Mouse (Mus musculus): ENCODE measurements around the gene Cdk19. TPM values are rescaled to one million over a fixed set of nuclear protein-coding genes. Genes with fewer than 3 reads are reported as not detected.
A peak's percentile ranks its signal among the peaks of the same experiment; 100 is the strongest.

Cdk19 gene
- polyA plus RNA-seq, 1 experiment, result 18.2 TPM

GRCm38 (mm10) chr10:40309884-40310635 lies 29.3 kb upstream of the Cdk19 start:
- Histone ChIP-seq H3K27ac (ENCODE audit: control insufficient read depth, insufficient read depth, low read depth, low read length, poor library complexity) (no peak overlapping the region), H3K4me1 (ENCODE audit: control insufficient read depth, insufficient read depth, low read length) (no peaks in the 10 kb centered on the region), H3K4me3 (replicated peaks; ENCODE audit: control insufficient read depth, low read depth, low read length) (no peak overlapping the region)
- 31% methylated on average over 6 of the region's 6 CpGs for WGBS
- no peak for TF ChIP-seq CTCF (IDR thresholded peaks at IDR 0.05; ENCODE audit: control insufficient read depth, insufficient read depth, low read length)

DNA sequence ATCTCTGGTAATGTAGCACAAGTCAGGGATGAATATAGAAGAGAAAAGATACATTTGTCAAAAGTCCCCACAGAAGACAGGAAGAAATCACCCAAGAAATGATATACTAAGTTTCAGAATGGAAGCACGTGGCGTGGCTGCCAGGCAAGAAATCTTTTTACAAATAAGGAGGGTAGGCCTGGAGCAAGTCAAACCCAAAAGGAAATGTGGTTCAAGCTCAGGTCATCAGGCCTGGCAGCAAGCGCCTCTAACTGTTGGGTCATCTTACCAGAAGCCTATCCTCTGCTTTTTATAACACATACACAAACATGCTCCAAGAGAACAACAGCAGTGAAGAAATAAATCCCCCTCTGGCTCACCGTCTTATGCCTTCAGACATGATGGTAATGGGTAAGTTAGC lies 26.6 kb upstream of the Cdk19 start:
- no peak overlapping the region for H3K4me3 ChIP-seq (replicated peaks; ENCODE audit: control insufficient read depth, low read depth, low read length)
- no peaks in the 10 kb centered on the region for H3K4me1 ChIP-seq (ENCODE audit: control insufficient read depth, insufficient read depth, low read length)
- no peak overlapping the region for H3K27ac ChIP-seq (ENCODE audit: control insufficient read depth, insufficient read depth, low read depth, low read length, poor library complexity)
- TF ChIP-seq CTCF (IDR thresholded peaks at IDR 0.05; ENCODE audit: control insufficient read depth, insufficient read depth, low read length) (no peak), POLR2A (IDR thresholded peaks at IDR 0.05; ENCODE audit: borderline replicate concordance, control insufficient read depth, low read depth, low read length) (no peak)
- WGBS, result 66% methylated on average over 4 of the region's 4 CpGs

DNA sequence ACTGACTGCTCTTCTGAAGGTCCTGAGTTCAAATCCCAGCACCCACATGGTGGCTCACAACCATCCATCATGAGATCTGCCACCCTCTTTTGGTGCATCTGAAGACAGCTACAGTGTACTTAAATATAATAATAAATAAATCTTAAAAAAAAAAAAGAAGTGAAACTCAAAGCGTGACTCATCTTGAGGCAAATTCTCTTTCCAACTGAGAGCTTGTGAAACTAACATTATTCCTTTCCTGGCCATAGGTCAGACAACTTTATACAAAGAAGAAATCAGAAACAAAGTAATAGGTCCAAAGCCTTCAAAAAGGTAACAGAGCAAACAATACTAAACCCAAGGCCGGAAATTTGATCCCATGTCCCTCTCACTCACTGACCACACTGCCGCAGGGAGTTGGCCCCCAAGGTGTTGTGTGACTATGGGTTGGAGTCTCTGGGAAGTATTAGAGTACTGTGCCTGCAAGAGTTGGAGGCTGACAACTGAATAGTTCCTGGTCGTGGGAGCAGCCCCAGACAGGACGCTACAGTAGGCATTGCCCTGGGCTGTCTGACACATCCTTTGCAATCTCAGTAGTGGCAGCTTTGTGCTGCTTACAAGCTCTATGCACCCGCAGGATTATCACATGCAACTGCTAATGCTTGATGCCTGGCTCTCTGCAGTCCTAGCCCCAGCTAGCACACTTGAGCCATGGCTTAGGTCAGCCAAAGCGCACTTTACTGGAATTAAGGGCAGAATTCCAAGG lies 22.4 kb upstream of the Cdk19 start:
- Histone ChIP-seq H3K27ac (ENCODE audit: control insufficient read depth, insufficient read depth, low read depth, low read length, poor library complexity) (peak overlapping the region; percentile 51; the same call in 1 of the 2 replicates), H3K4me3 (replicated peaks; ENCODE audit: control insufficient read depth, low read depth, low read length) (no peak overlapping the region), H3K4me1 (ENCODE audit: control insufficient read depth, insufficient read depth, low read length) (no peaks in the 10 kb centered on the region)
- TF ChIP-seq CTCF (IDR thresholded peaks at IDR 0.05; ENCODE audit: control insufficient read depth, insufficient read depth, low read length) (no peak), POLR2A (IDR thresholded peaks at IDR 0.05; ENCODE audit: borderline replicate concordance, control insufficient read depth, low read depth, low read length) (no peak)
- 73% methylated on average over 7 of the region's 7 CpGs for WGBS

GRCm38 (mm10) chr10:40320306-40320705 lies 19.1 kb upstream of the Cdk19 start:
- WGBS, result 87% methylated on average over 10 of the region's 10 CpGs
- no peak; the same call in 1 of the 2 replicates for TF ChIP-seq CTCF (IDR thresholded peaks at IDR 0.05; ENCODE audit: control insufficient read depth, insufficient read depth, low read length)
- no peak for TF ChIP-seq POLR2A (IDR thresholded peaks at IDR 0.05; ENCODE audit: borderline replicate concordance, control insufficient read depth, low read depth, low read length)
- Histone ChIP-seq H3K4me3 (replicated peaks; ENCODE audit: control insufficient read depth, low read depth, low read length) (no peak overlapping the region), H3K27ac (ENCODE audit: control insufficient read depth, insufficient read depth, low read depth, low read length, poor library complexity) (no peak overlapping the region), H3K4me1 (ENCODE audit: control insufficient read depth, insufficient read depth, low read length) (no peaks in the 10 kb centered on the region)

- 51% methylated on average over 9 of the region's 9 CpGs for WGBS
- Histone ChIP-seq H3K4me3 (replicated peaks; ENCODE audit: control insufficient read depth, low read depth, low read length) (no peak overlapping the region), H3K27ac (ENCODE audit: control insufficient read depth, insufficient read depth, low read depth, low read length, poor library complexity) (peak overlapping the region; percentile 70)
These were observed 11.3 kb upstream of the Cdk19 start for GRCm38 (mm10) chr10:40328004-40328551.

DNA sequence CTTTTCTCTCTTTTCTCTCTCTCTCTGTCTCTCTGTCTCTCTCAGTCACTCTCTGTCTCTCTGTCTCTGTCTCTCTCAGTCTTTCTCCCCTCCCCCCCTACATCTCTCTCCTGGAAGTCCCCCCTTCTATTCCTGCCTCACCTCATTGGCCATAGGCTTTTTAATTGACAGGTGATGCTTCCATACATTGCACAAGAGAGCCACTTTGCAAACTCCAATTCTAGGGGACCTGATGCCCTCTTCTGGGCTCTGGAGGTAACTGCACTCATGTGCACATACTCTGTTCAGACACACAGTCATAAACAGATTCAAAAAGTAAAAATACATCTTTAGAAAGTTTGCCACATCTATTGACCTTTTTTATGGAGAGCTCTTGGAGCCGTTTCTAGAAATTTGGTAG lies 9.1 kb upstream of the Cdk19 start:
- TF ChIP-seq CTCF (IDR thresholded peaks at IDR 0.05; ENCODE audit: control insufficient read depth, insufficient read depth, low read length) (no peak), POLR2A (IDR thresholded peaks at IDR 0.05; ENCODE audit: borderline replicate concordance, control insufficient read depth, low read depth, low read length) (no peak)
- Histone ChIP-seq H3K27ac (ENCODE audit: control insufficient read depth, insufficient read depth, low read depth, low read length, poor library complexity) (no peak overlapping the region), H3K4me1 (ENCODE audit: control insufficient read depth, insufficient read depth, low read length) (no peaks in the 10 kb centered on the region; the same call in 1 of the 2 replicates), H3K4me3 (replicated peaks; ENCODE audit: control insufficient read depth, low read depth, low read length) (no peak overlapping the region)
- 87% methylated on average over 1 of the region's 1 CpGs for WGBS

More at GRCm38 (mm10) chr10:40328004-40328551, 11.3 kb upstream of the Cdk19 start:
- no peak for TF ChIP-seq CTCF (IDR thresholded peaks at IDR 0.05; ENCODE audit: control insufficient read depth, insufficient read depth, low read length)
- no peak for TF ChIP-seq POLR2A (IDR thresholded peaks at IDR 0.05; ENCODE audit: borderline replicate concordance, control insufficient read depth, low read depth, low read length)
- H3K4me1 ChIP-seq (ENCODE audit: control insufficient read depth, insufficient read depth, low read length), result no peaks in the 10 kb centered on the region; the same call in 1 of the 2 replicates

- Histone ChIP-seq H3K27ac (ENCODE audit: control insufficient read depth, insufficient read depth, low read depth, low read length, poor library complexity) (no peak overlapping the region), H3K4me1 (ENCODE audit: control insufficient read depth, insufficient read depth, low read length) (no peaks in the 10 kb centered on the region; the same call in 1 of the 2 replicates), H3K4me3 (replicated peaks; ENCODE audit: control insufficient read depth, low read depth, low read length) (no peak overlapping the region)
- 81% methylated on average over 6 of the region's 6 CpGs for WGBS
- no peak for TF ChIP-seq CTCF (IDR thresholded peaks at IDR 0.05; ENCODE audit: control insufficient read depth, insufficient read depth, low read length)
- TF ChIP-seq POLR2A (IDR thresholded peaks at IDR 0.05; ENCODE audit: borderline replicate concordance, control insufficient read depth, low read depth, low read length), result no peak
These were observed 6.5 kb upstream of the Cdk19 start for GRCm38 (mm10) chr10:40332864-40333263.

- TF ChIP-seq POLR2A (IDR thresholded peaks at IDR 0.05; ENCODE audit: borderline replicate concordance, control insufficient read depth, low read depth, low read length), result no peak
- TF ChIP-seq CTCF (IDR thresholded peaks at IDR 0.05; ENCODE audit: control insufficient read depth, insufficient read depth, low read length), result no peak
These were observed 2.7 kb downstream of the Cdk19 start for GRCm38 (mm10) chr10:40342036-40342435.

More at GRCm38 (mm10) chr10:40342036-40342435, 2.7 kb downstream of the Cdk19 start:
- Histone ChIP-seq H3K27ac (ENCODE audit: control insufficient read depth, insufficient read depth, low read depth, low read length, poor library complexity) (no peak overlapping the region), H3K4me1 (ENCODE audit: control insufficient read depth, insufficient read depth, low read length) (no peaks in the 10 kb centered on the region), H3K4me3 (replicated peaks; ENCODE audit: control insufficient read depth, low read depth, low read length) (no peak overlapping the region)
- 55% methylated on average over 4 of the region's 4 CpGs for WGBS

Data from bone marrow, adult 2 months (tissue).